Mouse (Mus musculus): ENCODE data around the gene Parp12.

GRCm38 (mm10) chr6:39059547-39060497, 58.3 kb downstream of the Parp12 start:
- no peak for TF ChIP-seq POLR2A (IDR thresholded peaks at IDR 0.05; ENCODE audit: borderline replicate concordance, control insufficient read depth, low read depth, low read length)
- no peak for TF ChIP-seq CTCF (IDR thresholded peaks at IDR 0.05; ENCODE audit: control insufficient read depth, insufficient read depth, low read length)
